Mouse (Mus musculus) liver, adult 10 weeks (tissue): Measurements from ENCODE around the gene Tll1. TPM values are rescaled to one million over a fixed set of nuclear protein-coding genes. Genes with fewer than 3 reads are reported as not detected.

ENCODE experiments used
- polyA plus RNA-seq: library from polyadenylated mRNA; stranded (reverse); fragments of 350-450 nt; fragmentation: Illumina TruSeq; extraction: RNeasy Lipid Tissue Mini Kit (QIAGEN cat#74804); gene quantifications from one replicate; pipeline ENCODE4 v1.2.3, GENCODE M21; 2014; ENCODE audit warnings: low read depth, low replicate concordance

The Tll1 gene
- polyA plus RNA-seq: not detected

DNA sequence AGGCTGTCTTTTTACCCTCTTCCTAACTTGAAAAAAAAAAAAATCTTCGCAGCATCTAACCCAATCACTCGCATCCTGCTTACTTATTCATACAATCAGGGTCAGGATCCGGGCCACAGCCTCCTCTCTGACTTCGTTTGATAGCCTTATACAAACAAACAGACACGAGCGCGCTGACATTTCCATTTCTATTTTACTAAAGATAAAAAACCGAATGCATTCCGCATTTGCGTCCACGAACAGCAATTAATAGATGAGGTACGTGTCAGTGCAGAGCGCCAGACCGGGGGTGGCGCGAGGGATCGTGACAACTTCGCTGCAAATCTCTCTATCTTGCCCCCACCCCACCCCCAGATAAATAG is at the start of gene Tll1:
Gene Tll1 (minus strand): TSS at position 248 of the 362 bp plus-strand sequence.

